Mouse (Mus musculus) left cerebral cortex, adult 11 months (tissue): ENCODE data around the gene Sbp.
"Not testable (repeated sequence)": the region's sequence is repeated elsewhere in the genome, so short reads cannot be mapped to it uniquely, and the experiment has no call there.

Experiments
- DNase-seq: peaks from one replicate; pipeline ENCODE4 v3.0.0; 2022; ENCODE audit warnings: low spot score

The Sbp gene

GRCm38 (mm10) chr17:23941372-23941771 lies at the start of gene Sbp:
TSS of gene Sbp (plus strand) at chr17:23941672.
- DNase-seq, result no peak

GRCm38 (mm10) chr17:23917158-23917557 lies 24.3 kb upstream of the Sbp start, which contains the start of gene Dcpp3:
TSS of gene Dcpp3 (plus strand) at chr17:23917458.
- not testable (repeated sequence) for DNase-seq

- DNase-seq, result peak; percentile 81
These were observed 16.9 kb upstream of the Sbp start for GRCm38 (mm10) chr17:23924531-23925007.

- DNase-seq, result peak; percentile 40
These were observed 16.4 kb upstream of the Sbp start for GRCm38 (mm10) chr17:23925090-23925493.

- DNase-seq, result no peak
These were observed 10.3 kb upstream of the Sbp start for GRCm38 (mm10) chr17:23931157-23931556.

- not testable (repeated sequence) for DNase-seq
These were observed 6.0 kb downstream of the Sbp start for GRCm38 (mm10) chr17:23947486-23947885.

- DNase-seq, result no peak
These were observed 7.6 kb downstream of the Sbp start for GRCm38 (mm10) chr17:23949068-23949467.

- not testable (repeated sequence) for DNase-seq
These were observed 9.4 kb downstream of the Sbp start for GRCm38 (mm10) chr17:23950828-23951227.

GRCm38 (mm10) chr17:23955174-23955573 lies 13.7 kb downstream of the Sbp start, which contains the start of gene Sbpl:
TSS of gene Sbpl (minus strand) at chr17:23955274.
- DNase-seq, result no peak

GRCm38 (mm10) chr17:23960084-23960738 lies 18.7 kb downstream of the Sbp start:
- DNase-seq, result peak; percentile 73

- no peak for DNase-seq
These were observed 20.2 kb downstream of the Sbp start for GRCm38 (mm10) chr17:23961573-23962122.

- DNase-seq, result no peak
These were observed 24.4 kb downstream of the Sbp start for GRCm38 (mm10) chr17:23965805-23966425.

GRCm38 (mm10) chr17:23966658-23967401 lies 25.4 kb downstream of the Sbp start:
- no peak for DNase-seq

- no peak for DNase-seq
These were observed 27.3 kb downstream of the Sbp start for GRCm38 (mm10) chr17:23968780-23969179.

GRCm38 (mm10) chr17:23969231-23969630 lies 27.8 kb downstream of the Sbp start:
- peak; percentile 59 for DNase-seq

- DNase-seq, result no peak
These were observed 29.8 kb downstream of the Sbp start for GRCm38 (mm10) chr17:23971315-23971714.

GRCm38 (mm10) chr17:23976665-23977064 lies 35.2 kb downstream of the Sbp start:
- DNase-seq, result no peak

- DNase-seq, result no peak
These were observed 38.0 kb downstream of the Sbp start for GRCm38 (mm10) chr17:23979471-23979870.

GRCm38 (mm10) chr17:23980297-23980909 lies 38.9 kb downstream of the Sbp start, which contains the start of gene Prss30:
TSS of gene Prss30 (minus strand) at chr17:23980566.
- no peak for DNase-seq

GRCm38 (mm10) chr17:23982912-23983311 lies 41.4 kb downstream of the Sbp start:
- DNase-seq, result no peak

- DNase-seq, result no peak
These were observed 43.5 kb downstream of the Sbp start for GRCm38 (mm10) chr17:23984989-23985388.

- DNase-seq, result no peak
These were observed 48.3 kb downstream of the Sbp start for GRCm38 (mm10) chr17:23989802-23990201.
